Mouse (Mus musculus) MEL (cell line): ENCODE data around the gene Cavin2. TPM values are rescaled to one million over a fixed set of nuclear protein-coding genes. Genes with fewer than 3 reads are reported as not detected.

Experiments
- DNase-seq: peaks from one replicate; pipeline ENCODE4 v3.0.0; 2011; ENCODE audit warnings: low read depth, low spot score
- H3K27ac ChIP-seq: 2 replicates; pipeline ENCODE4 v1.5.1; 2012; ENCODE audit warnings: low read depth, mild to moderate bottlenecking, control low read depth, low read length, moderate library complexity; ENCODE audit not compliant: control insufficient read depth
- H3K27me3 ChIP-seq, 2 experiments: fragments of 150-350 bp in 1 of 2; sonication (generic) in 1 of 2; 2 replicates each; pipeline ENCODE4 v1.6.1; 2012; ENCODE audit warnings: low read length in 2 of 2, mild to moderate bottlenecking in 2 of 2, improper control_type of control experiment in 1 of 2, moderate library complexity in 1 of 2; ENCODE audit not compliant: insufficient read depth in 2 of 2, control insufficient read depth in 1 of 2
- H3K36me3 ChIP-seq, 2 experiments: 2 replicates each; pipeline ENCODE4 v1.6.1; 2012 to 2014; ENCODE audit warnings: low read length in 2 of 2, improper control_type of control experiment in 1 of 2, inconsistent platforms in 1 of 2, mild to moderate bottlenecking in 1 of 2; ENCODE audit not compliant: insufficient read depth in 2 of 2, control insufficient read depth in 1 of 2
- H3K4me1 ChIP-seq, 2 experiments: fragments of 150-350 bp in 1 of 2; sonication (generic) in 1 of 2; 2 replicates each; pipeline ENCODE4 v1.6.1; 2012; ENCODE audit warnings: low read length in 2 of 2, improper control_type of control experiment in 1 of 2, mild to moderate bottlenecking in 1 of 2; ENCODE audit not compliant: insufficient read depth in 2 of 2, control insufficient read depth in 1 of 2
- H3K4me3 ChIP-seq, 2 experiments: fragments of 150-350 bp in 1 of 2; sonication (generic) in 1 of 2; 2 replicates each; pipeline ENCODE4 v1.5.1; 2012; ENCODE audit warnings: low read depth in 2 of 2, low read length in 2 of 2, mild to moderate bottlenecking in 2 of 2, moderate library complexity in 2 of 2, control low read depth in 1 of 2, improper control_type of control experiment in 1 of 2; ENCODE audit not compliant: control insufficient read depth in 1 of 2, insufficient read depth in 1 of 2
- H3K79me2 ChIP-seq: 2 replicates; pipeline ENCODE4 v1.6.1; 2012; ENCODE audit warnings: mild to moderate bottlenecking, low read length, moderate library complexity; ENCODE audit not compliant: control insufficient read depth, poor library complexity, insufficient read depth
- H3K9ac ChIP-seq: 2 replicates; pipeline ENCODE4 v1.6.1; 2012; ENCODE audit warnings: low read depth, mild to moderate bottlenecking, control low read depth, low read length, moderate library complexity; ENCODE audit not compliant: control insufficient read depth, poor library complexity, severe bottlenecking
- H3K9me3 ChIP-seq: fragments of 150-350 bp; sonication (generic); replicated peaks from 2 replicates; pipeline ENCODE4 v1.6.1; 2012; ENCODE audit warnings: mild to moderate bottlenecking, low read length, improper control_type of control experiment, moderate library complexity; ENCODE audit not compliant: insufficient read depth
- BHLHE40 ChIP-seq: IDR thresholded peaks from 2 replicates; pipeline ENCODE4 v1.6.1; 2012; ENCODE audit warnings: low read depth, mild to moderate bottlenecking, inconsistent platforms, low read length, improper control_type of control experiment, borderline replicate concordance
- CHD2 ChIP-seq: IDR thresholded peaks from 2 replicates; pipeline ENCODE4 v1.6.1; 2011; ENCODE audit warnings: low read length, improper control_type of control experiment
- CTCF ChIP-seq, 3 experiments: IDR thresholded peaks in 2 of 3; conservative IDR thresholded peaks in 1 of 3; 2 replicates each; pipeline ENCODE4 v1.5.1; 2011 to 2012; ENCODE audit warnings: low read length in 3 of 3, low read depth in 2 of 3, mild to moderate bottlenecking in 2 of 3, improper control_type of control experiment in 1 of 3, inconsistent platforms in 1 of 3, mixed read lengths in 1 of 3, moderate library complexity in 1 of 3; ENCODE audit not compliant: control insufficient read depth in 1 of 3, insufficient read depth in 1 of 3, poor library complexity in 1 of 3, severe bottlenecking in 1 of 3
- E2F4 ChIP-seq: IDR thresholded peaks from 2 replicates; pipeline ENCODE4 v1.6.1; 2011; ENCODE audit warnings: low read depth, low read length, improper control_type of control experiment, borderline replicate concordance
- EP300 ChIP-seq, 2 experiments: IDR thresholded peaks; 2 replicates each; pipeline ENCODE4 v1.6.1; 2011; ENCODE audit warnings: improper control_type of control experiment in 2 of 2, low read length in 2 of 2, low read depth in 1 of 2, mild to moderate bottlenecking in 1 of 2
- ETS1 ChIP-seq: IDR thresholded peaks from 2 replicates; pipeline ENCODE4 v1.6.1; 2012; ENCODE audit warnings: low read depth, mild to moderate bottlenecking, inconsistent platforms, low read length, improper control_type of control experiment, moderate library complexity
- GABPA ChIP-seq: IDR thresholded peaks from 2 replicates; pipeline ENCODE4 v1.6.1; 2012; ENCODE audit warnings: low read depth, mild to moderate bottlenecking, inconsistent platforms, low read length, improper control_type of control experiment, moderate library complexity
- GATA1 ChIP-seq: IDR thresholded peaks from 2 replicates; pipeline ENCODE4 v1.6.1; 2011; ENCODE audit warnings: low read depth, low read length, improper control_type of control experiment
- JUND ChIP-seq: IDR thresholded peaks from 2 replicates; pipeline ENCODE4 v1.6.1; 2011; ENCODE audit warnings: low read depth, mild to moderate bottlenecking, improper control_type of control experiment, low read length
- MAFK ChIP-seq: IDR thresholded peaks from 2 replicates; pipeline ENCODE4 v1.6.1; 2011; ENCODE audit warnings: low read depth, mild to moderate bottlenecking, low read length, improper control_type of control experiment, borderline replicate concordance
- MAZ ChIP-seq: IDR thresholded peaks from 2 replicates; pipeline ENCODE4 v1.6.1; 2012; ENCODE audit warnings: low read depth, mild to moderate bottlenecking, inconsistent platforms, low read length, improper control_type of control experiment
- MEF2A ChIP-seq: IDR thresholded peaks from 2 replicates; pipeline ENCODE4 v1.6.1; 2014; ENCODE audit warnings: low read depth, mild to moderate bottlenecking, inconsistent platforms, low read length, improper control_type of control experiment; ENCODE audit not compliant: poor library complexity, insufficient replicate concordance, severe bottlenecking; ENCODE audit errors: extremely low read depth
- MXI1 ChIP-seq: IDR thresholded peaks from 2 replicates; pipeline ENCODE4 v1.6.1; 2011; ENCODE audit warnings: mild to moderate bottlenecking, low read depth, low read length, improper control_type of control experiment
- MYB ChIP-seq: IDR thresholded peaks from 2 replicates; pipeline ENCODE4 v1.6.1; 2011; ENCODE audit warnings: mild to moderate bottlenecking, low read depth, low read length, improper control_type of control experiment
- MYC ChIP-seq: IDR thresholded peaks from 2 replicates; pipeline ENCODE4 v1.6.1; 2011; ENCODE audit warnings: low read depth, mild to moderate bottlenecking, low read length, improper control_type of control experiment, moderate library complexity
- NRF1 ChIP-seq: IDR thresholded peaks from 2 replicates; pipeline ENCODE4 v1.6.1; 2014; ENCODE audit warnings: low read depth, mild to moderate bottlenecking, inconsistent platforms, low read length, improper control_type of control experiment, moderate library complexity; ENCODE audit not compliant: poor library complexity, insufficient read depth, severe bottlenecking
- POLR2AphosphoS2 ChIP-seq: IDR thresholded peaks from 2 replicates; pipeline ENCODE4 v1.6.1; 2011; ENCODE audit warnings: low read length, improper control_type of control experiment
- POLR2AphosphoS5 ChIP-seq: IDR thresholded peaks from 2 replicates; pipeline ENCODE4 v1.6.1; 2012; ENCODE audit warnings: low read depth, borderline replicate concordance, mild to moderate bottlenecking, inconsistent platforms, low read length, moderate library complexity, mixed read lengths
- SIN3A ChIP-seq: IDR thresholded peaks from 2 replicates; pipeline ENCODE4 v1.6.1; 2012; ENCODE audit warnings: low read length, improper control_type of control experiment, inconsistent platforms
- SMC3 ChIP-seq: IDR thresholded peaks from 2 replicates; pipeline ENCODE4 v1.6.1; 2011; ENCODE audit warnings: low read depth, low read length, improper control_type of control experiment
- TBP ChIP-seq: IDR thresholded peaks from 2 replicates; pipeline ENCODE4 v1.8.0; 2011; ENCODE audit warnings: low read depth, low read length, improper control_type of control experiment
- TCF12 ChIP-seq: IDR thresholded peaks from 2 replicates; pipeline ENCODE4 v1.6.1; 2014; ENCODE audit warnings: low read depth, mild to moderate bottlenecking, inconsistent platforms, low read length, improper control_type of control experiment, moderate library complexity
- UBTF ChIP-seq: IDR thresholded peaks from 2 replicates; pipeline ENCODE4 v1.6.1; 2012; ENCODE audit warnings: low read depth, mild to moderate bottlenecking, inconsistent platforms, low read length, improper control_type of control experiment, moderate library complexity, borderline replicate concordance; ENCODE audit not compliant: insufficient read depth
- ZKSCAN1 ChIP-seq: IDR thresholded peaks from 2 replicates; pipeline ENCODE4 v1.6.1; 2012; ENCODE audit warnings: low read depth, mild to moderate bottlenecking, inconsistent platforms, low read length, improper control_type of control experiment, moderate library complexity
- polyA plus RNA-seq, 2 experiments: library from polyadenylated mRNA; stranded (reverse) in 1 of 2; unstranded in 1 of 2; fragments of >175 nt in 1 of 2; fragments of >200 nt in 1 of 2; gene quantifications; 2 replicates each; pipeline versions ENCODE4 v1.2.1 to v1.2.4; 2012; ENCODE audit warnings: low replicate concordance in 2 of 2, low read depth in 1 of 2; ENCODE audit not compliant: insufficient read length in 2 of 2, insufficient read depth in 1 of 2, missing spikeins in 1 of 2
- total RNA-seq: library from RNA; depleted of rRNA; stranded (reverse); fragments of 300-350 nt; gene quantifications from 2 replicates; pipeline ENCODE4 v1.2.3, GENCODE M21; 2012

Gene Cavin2
- total and polyA plus RNA-seq, 3 experiments, result not detected

GRCm38 (mm10) chr1:51250302-51250701 is 38.6 kb upstream of the Cavin2 start:
- H3K9me3 ChIP-seq, result no peaks in the 10 kb centered on the region
- H3K36me3 ChIP-seq, result no peaks in the 10 kb centered on the region
- no peaks in the 10 kb centered on the region for H3K4me1 ChIP-seq
- no peak overlapping the region for H3K27ac ChIP-seq
- no peak for TF ChIP-seq MYB
- no peak for TF ChIP-seq POLR2AphosphoS2
- TF ChIP-seq MXI1, result no peak
- TF ChIP-seq EP300 (IDR thresholded peaks at IDR 0.05; ENCODE audit: low read depth in 1 of 2, low read length in 2 of 2), result no peak
- TF ChIP-seq GATA1, result no peak
- TF ChIP-seq TBP, result no peak
- no peak for TF ChIP-seq ETS1
- no peak for DNase-seq
- no peak overlapping the region for H3K4me3 ChIP-seq
- no peak overlapping the region for H3K9ac ChIP-seq
- no peaks in the 10 kb centered on the region for H3K27me3 ChIP-seq
- H3K79me2 ChIP-seq, result no peaks in the 10 kb centered on the region

GRCm38 (mm10) chr1:51265118-51265800 is 23.7 kb upstream of the Cavin2 start:
- no peaks in the 10 kb centered on the region for H3K36me3 ChIP-seq
- H3K4me1 ChIP-seq, result no peaks in the 10 kb centered on the region
- no peaks in the 10 kb centered on the region for H3K79me2 ChIP-seq
- TF ChIP-seq MXI1, result no peak
- TF ChIP-seq, all 39 proteins: peak for 0
- H3K27me3 ChIP-seq, result no peaks in the 10 kb centered on the region
- no peak overlapping the region for H3K9ac ChIP-seq
- no peak overlapping the region for H3K27ac ChIP-seq
- no peak overlapping the region for H3K4me3 ChIP-seq
- H3K9me3 ChIP-seq, result no peaks in the 10 kb centered on the region
- no peak for DNase-seq

- Histone ChIP-seq H3K4me3 (no peak overlapping the region), H3K9ac (no peak overlapping the region), H3K36me3 (no peaks in the 10 kb centered on the region), H3K27me3 (no peaks in the 10 kb centered on the region), H3K9me3 (no peaks in the 10 kb centered on the region), H3K4me1 (no peaks in the 10 kb centered on the region), H3K27ac (no peak overlapping the region), H3K79me2 (no peaks in the 10 kb centered on the region)
- no peak for DNase-seq
- TF ChIP-seq E2F4 (no peak), CTCF (IDR thresholded peaks at IDR 0.05 in 2 of 3, conservative IDR thresholded peaks at IDR 0.05 in 1 of 3; ENCODE audit: control insufficient read depth in 1 of 3, insufficient read depth in 1 of 3, low read depth in 2 of 3, low read length in 3 of 3, poor library complexity in 1 of 3, severe bottlenecking in 1 of 3) (no peak), MEF2A (no peak), EP300 (IDR thresholded peaks at IDR 0.05; ENCODE audit: low read depth in 1 of 2, low read length in 2 of 2) (no peak), GATA1 (no peak), BHLHE40 (no peak), SMC3 (no peak), ETS1 (no peak), CHD2 (no peak), ZKSCAN1 (no peak), NRF1 (no peak), TCF12 (no peak), POLR2AphosphoS5 (no peak), MYC (no peak), MAZ (no peak), GABPA (no peak), JUND (no peak), MAFK (no peak), UBTF (no peak), SIN3A (no peak)
These were observed 23.0 kb upstream of the Cavin2 start for GRCm38 (mm10) chr1:51265926-51266325.
